Mouse (Mus musculus): ENCODE data around the gene Cabp2.
"Not testable (repeated sequence)": the region's sequence is repeated elsewhere in the genome, so short reads cannot be mapped to it uniquely, and the experiment has no call there.

Gene Cabp2

DNA sequence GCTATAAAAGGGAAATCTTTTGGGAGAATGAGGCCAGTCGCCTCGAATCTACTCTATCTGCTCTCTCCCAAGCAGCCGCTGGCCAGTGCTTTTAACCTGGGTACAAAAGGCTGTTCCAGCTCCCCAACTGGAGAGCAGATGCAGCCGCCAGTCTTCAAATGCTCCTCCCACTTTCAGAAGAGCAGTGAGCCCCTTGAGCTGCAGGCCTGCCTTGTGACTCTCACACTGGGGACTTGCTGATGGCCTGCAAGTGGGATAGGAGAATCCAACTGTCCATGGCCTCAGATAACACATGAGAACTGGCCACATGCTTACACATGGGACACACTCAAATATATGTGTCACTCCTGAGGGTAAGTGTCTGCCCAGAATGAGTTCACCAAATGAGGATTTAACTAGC lies 24.7 kb upstream of the Cabp2 start:
- no peak for DNase-seq

DNA sequence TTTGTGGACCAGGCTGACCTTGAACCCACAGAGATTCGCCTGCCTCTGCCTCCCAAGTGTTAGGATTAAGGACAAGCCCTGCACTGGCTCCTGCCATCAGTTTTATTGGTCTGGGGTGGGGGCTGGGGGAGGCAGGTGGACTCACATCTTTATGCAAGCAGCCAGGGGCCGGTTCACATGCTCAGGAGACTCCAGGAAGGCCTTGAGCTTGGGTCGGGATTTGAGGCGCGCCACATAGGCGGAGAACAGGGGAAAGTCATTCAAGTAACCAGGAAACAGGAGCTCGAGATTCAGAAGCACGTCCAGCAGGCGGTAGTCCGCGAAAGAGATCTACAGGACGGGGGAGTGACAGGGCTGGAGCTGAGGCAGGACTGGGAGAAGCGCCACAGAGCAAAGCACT lies 24.0 kb upstream of the Cabp2 start:
- no peak for DNase-seq

- DNase-seq, result no peak
These were observed 23.4 kb upstream of the Cabp2 start for GRCm38 (mm10) chr19:4057962-4058361.

- no peak for DNase-seq
These were observed 22.8 kb upstream of the Cabp2 start for GRCm38 (mm10) chr19:4058581-4058980.

GRCm38 (mm10) chr19:4059069-4059740 lies 22.2 kb upstream of the Cabp2 start, which contains the start of gene Gstp3:
Gstp3 (minus strand) TSS chr19:4059569.
- DNase-seq, result no peak

DNA sequence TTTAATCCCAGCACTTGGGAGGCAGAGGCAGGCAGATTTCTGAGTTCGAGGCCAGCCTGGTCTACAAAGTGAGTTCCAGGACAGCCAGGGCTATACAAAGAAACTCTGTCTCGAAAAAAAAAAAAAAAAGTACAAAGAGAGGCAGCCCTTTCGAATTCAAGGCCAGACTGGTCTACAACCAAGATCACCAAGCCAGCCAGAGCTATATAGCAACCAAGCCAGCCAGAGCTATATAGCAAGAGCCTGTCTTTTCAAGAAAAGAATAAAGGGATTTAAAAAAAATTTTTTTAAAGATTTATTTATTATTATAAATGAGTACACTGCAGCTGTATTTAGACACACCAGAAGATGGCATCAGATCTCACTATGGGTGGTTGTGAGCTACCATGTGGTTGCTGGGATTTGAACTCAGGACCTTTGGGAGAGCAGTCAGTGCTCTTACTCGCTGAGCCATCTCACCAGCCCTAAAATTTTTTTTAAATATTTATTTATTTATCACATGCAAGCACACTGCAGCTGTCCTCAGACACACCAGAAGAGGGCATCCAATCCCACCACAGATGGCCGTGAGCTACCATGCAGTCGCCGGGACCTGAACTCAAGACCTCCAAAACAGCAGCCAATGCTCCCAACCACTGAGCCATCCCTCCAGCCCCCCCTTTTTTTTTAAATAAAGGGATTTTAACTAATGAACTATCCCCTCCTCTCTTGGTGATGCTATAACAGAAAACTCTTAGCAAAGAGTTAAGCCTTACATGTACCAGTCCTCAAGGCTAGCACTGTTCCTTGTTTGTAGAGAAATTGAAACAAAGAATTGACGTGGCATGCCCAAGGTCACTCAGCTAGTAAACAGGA lies 21.1 kb upstream of the Cabp2 start:
- not testable (repeated sequence) for DNase-seq

- no peak for DNase-seq
These were observed 20.4 kb upstream of the Cabp2 start for GRCm38 (mm10) chr19:4060899-4061465.

DNA sequence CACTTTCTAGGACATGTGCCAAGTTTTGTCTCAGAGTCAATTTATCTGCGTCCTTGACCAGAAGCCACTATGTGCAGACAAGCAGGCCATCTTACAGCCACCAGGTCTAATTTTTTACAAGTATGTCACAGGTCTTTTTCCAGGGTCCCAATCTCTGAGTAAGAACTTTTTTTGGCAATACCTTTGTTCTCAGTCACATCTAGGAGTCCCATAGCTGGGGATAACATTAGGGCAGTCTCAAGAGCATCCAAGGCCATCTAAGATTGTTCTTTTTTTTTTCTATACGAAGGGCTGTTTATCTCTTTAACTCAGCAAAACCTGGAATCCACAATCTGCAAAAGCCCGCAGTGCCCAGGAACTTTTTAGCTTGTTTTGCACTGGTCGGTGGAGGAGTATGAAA lies 18.0 kb upstream of the Cabp2 start:
- not testable (repeated sequence) for DNase-seq

DNA sequence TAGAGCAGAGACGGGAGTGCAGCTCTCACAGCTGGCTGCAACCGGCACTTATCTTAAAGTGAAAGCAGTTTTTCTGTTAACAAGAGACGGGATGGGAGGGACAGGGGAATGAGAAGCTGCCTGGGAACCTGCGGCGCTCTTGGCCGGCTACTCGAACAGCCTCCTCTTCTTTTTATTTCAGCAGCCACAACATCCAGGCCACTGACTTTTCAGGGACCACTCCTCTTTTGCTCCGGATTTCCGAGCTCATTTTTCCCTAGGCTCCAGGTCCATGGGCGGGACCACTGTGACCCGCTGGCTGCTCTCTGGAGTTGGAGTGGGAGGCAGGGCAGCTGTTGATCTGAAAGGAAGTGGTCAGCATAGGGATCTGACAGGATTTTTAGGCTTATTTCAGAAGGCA lies 16.9 kb upstream of the Cabp2 start:
- not testable (repeated sequence) for DNase-seq

- no peak for DNase-seq
These were observed 15.1 kb upstream of the Cabp2 start for GRCm38 (mm10) chr19:4066280-4066679.

DNA sequence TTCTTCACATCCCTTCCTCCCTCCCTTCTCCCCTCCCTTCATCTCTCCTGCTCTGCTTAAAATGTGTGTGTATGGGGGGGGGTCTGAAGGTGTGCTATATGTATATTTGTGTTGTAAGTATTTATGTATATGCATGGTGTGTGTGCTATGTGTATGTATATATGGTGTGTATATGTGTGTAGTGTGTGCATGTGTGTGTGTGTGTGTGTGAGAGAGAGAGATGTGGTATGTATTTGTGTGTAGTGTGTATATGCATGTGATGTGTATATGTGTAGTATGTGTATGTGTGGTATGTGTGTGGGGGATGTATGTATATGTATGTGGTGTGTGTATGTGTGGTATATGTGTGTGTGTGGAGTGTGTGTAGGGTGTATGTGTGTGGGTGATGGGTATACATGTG lies 14.5 kb upstream of the Cabp2 start:
- DNase-seq, result no peak

DNA sequence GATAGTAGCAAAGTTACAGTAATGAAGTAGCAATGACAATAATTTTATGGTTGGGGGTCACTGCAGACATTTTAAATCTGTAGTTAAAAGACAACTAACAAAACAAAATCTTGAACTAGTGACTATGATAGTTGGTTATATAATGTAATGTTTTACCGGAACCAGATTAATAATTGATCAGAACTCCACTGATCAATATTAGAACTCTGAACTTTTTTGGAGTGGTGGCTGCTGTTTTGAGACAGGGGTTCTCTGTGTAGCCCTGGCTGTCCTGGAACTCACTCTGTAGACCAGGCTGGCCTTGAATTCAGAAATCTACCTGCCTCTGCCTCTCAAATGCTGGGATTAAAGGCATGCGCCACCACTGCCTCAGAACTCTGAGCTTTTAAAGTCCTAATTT lies 13.1 kb upstream of the Cabp2 start:
- DNase-seq, result not testable (repeated sequence)

DNA sequence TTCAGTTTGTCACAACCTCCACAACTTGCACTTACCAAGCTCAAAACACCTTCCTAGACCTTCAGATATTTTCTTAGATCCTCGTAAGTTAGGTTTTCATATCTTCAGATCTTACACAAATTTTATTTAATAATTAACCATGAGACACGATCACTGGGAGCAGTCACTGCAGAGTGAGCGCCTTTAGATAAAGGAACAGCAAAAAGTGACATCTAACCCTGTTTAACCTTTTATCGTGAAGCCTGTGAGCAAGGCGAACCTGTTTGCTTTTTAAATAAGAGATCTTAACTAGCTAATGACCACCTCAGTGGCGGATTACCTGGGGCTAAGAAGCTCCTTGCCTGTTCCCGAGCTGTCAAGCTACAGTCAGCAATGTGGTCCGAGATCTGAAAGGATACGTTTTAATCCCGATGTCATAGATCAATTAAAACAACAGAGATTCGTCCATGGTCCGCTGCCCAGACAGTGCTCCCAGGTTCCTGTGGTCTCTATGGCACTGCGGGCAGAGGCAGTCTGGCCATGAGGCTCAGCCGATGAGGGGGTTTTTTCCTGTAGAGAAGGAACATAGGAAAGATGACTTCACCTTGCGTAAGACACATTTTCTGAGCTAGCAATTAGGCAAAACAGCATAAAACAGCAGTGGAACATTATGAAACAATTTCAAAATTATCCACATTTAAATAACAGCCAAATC lies 12.5 kb upstream of the Cabp2 start:
- DNase-seq, result no peak

DNA sequence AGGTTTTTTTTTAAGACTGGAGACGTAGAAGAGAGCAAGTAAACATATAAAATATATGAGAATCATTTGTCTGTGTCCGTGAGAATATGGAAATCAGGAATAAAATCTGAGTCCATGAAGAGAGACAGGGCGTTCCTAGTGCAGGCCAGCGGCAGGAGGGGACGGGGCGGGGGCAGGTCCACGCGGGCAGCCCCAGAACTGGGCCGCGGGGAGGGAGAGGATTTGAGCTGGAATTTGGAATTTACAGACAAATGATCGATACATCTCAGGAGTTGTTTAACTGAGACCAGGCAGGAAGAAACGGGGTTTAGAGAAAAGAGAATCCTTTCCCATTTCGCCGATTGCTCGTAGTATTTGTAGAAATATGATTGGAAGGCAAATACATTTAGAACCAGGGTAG lies 11.1 kb upstream of the Cabp2 start:
- DNase-seq, result no peak

- DNase-seq, result no peak
These were observed 10.6 kb upstream of the Cabp2 start for GRCm38 (mm10) chr19:4070756-4071155.

DNA sequence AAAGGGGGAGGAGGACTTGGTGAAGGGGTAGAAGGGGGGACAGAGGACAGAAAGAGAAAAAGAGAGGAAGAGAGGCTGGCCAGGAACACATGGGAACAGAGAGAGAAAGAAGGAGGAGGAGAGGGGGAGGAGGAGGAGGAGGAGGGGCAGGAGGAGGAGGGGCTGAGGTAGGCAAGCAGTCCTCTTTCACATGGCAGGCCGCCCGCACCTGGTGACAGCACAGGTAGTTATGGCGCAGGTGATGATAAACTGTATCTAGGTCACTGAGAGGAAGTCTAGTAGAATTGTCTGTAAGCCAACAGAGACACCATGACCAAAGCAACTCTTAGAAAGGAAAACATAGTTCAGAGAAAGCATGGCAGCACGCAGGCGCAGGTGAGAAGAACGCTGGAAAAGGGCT lies 10.0 kb upstream of the Cabp2 start:
- no peak for DNase-seq

GRCm38 (mm10) chr19:4072706-4073424 lies 8.5 kb upstream of the Cabp2 start:
- no peak for DNase-seq

- no peak for DNase-seq
These were observed 5.8 kb upstream of the Cabp2 start for GRCm38 (mm10) chr19:4075531-4075930.

DNA sequence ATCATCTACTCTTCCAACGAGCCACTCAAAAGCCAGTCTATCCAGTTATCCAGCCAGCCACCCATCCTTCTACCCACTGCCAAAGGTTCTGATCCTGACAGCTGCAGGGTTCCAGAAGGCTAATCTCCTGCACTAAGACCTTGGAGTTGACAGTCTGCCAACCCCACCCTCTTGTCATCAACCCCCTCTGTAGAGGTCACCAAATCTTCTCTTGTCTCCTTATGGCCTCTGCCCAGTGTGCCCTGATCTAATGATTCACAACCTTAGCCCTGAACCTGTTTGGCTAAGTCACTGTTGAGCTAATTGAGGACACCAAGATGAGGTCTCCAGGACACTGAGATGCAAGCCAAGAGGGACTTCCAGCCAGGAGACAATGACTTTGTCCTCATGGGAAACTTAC lies 1.8 kb upstream of the Cabp2 start:
- DNase-seq, result no peak

DNA sequence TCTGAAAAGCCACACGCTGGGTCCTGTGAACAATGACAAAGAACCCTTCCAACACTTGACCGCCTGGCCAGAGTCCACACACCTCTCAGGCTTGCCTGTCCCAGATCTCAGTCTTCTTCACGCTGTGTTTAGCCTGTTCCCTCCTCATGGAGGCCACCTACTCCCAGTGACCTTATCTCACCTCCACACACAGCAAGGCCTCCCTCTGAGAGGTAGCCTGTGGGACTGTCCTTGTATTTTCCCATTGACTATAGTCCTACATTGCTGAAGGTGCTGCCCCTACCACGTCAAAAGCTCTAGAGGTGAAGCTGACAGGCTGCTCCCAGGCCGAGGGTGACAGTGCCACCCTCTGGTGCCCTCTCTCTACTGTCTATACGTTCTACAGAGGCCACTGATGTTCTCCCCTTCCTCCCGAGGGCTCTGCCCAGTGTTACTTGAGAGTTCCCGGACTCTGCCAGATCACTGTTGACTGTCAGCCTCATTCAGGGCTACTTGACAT lies 818 bp upstream of the Cabp2 start:
- DNase-seq, result no peak

DNA sequence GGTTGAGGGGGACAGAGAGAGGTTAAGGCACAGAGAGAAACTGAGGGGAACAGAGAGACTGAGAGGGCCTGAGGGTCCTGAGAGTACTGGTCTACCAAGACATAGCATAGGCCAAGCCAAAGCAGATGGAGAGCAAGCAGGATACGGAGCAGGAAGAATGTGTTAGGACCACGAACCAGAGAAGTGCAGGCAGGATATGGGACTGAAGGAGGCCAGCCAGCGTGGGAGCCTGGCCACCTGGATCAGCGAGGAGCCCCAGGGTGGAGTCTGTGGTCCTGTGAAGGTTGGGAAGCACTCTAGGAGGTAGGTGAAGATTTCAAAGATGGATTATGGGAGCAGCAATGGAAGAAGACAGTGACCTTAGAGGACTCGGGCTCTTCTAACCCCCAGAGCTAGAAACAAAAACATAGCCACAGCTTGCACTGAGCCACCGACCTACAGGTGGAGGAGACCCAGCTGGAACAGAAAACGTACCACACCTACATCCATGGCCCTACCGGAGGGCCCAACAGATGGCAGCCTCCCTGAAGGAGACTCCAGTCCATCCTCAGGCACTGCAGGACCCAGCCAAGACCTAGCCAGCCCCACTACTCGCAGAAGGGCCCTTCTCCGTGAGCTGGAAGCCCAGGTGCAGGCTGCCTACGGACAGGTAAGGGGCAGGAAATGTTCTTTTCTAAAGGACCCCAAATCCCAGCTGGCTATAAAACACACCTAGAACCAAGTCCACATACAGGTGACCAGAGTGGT lies 1.0 kb downstream of the Cabp2 start:
- no peak for DNase-seq

DNA sequence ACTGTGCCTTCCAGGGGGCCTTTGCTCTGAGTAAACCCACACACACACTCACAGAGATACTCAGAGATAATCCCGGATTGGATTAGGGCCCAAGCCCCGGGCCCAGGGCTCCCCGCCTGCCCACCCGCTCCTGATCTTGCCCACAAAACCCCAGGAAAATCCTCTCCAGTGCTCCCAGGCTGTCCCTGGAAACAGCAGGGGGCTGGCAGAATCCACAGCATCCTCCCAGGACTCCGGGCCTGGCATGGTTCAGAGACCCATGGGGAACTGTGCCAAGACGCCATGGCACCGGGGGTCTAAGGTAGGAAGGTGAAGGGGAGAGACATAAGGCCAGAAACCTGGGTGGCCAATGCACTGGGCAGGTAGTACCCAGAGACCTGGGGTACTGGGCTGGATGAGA lies 1.9 kb downstream of the Cabp2 start:
- no peak for DNase-seq

All from spleen, adult 18-20 months (tissue).